Mouse (Mus musculus) CD4-positive, CD25-positive, alpha-beta regulatory T cell, adult 4 months (primary cell): Measurements from ENCODE around the gene Gnao1. TPM values are rescaled to one million over a fixed set of nuclear protein-coding genes. Genes with fewer than 3 reads are reported as not detected.

ENCODE experiments used
- ATAC-seq: one replicate; pipeline ENCODE4 v1.8.0; 2017
- polyA plus RNA-seq, 2 experiments: library from polyadenylated mRNA; unstranded; fragments of 100-300 nt; shearing (Covaris generic); gene quantifications; one replicate each; pipeline ENCODE4 v1.2.1; 2017

The Gnao1 gene
- polyA plus RNA-seq, result under 1 TPM in 1 of 2 experiments, not detected in 1; 0.43 TPM

DNA sequence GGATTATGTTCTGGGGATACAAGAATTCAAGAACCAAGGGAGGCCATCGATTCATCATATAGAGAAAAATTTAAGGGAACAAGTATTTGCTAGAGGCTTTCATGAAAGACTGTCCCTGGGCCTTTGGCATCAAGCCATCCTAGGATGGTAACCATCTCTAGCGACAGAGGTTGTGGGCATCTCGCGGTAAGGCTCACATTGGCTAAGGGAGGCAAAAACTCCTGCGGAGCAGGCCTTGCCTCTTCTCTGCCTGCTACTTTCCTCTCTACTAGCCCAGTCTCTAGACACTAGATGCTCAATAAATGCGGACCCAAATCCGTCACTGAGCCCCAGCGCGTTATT, at the start of gene Gnao1:
TSS of gene Gnao1 (plus strand) at position 281 of the 342 bp plus-strand sequence.
- ATAC-seq, result no peak

DNA sequence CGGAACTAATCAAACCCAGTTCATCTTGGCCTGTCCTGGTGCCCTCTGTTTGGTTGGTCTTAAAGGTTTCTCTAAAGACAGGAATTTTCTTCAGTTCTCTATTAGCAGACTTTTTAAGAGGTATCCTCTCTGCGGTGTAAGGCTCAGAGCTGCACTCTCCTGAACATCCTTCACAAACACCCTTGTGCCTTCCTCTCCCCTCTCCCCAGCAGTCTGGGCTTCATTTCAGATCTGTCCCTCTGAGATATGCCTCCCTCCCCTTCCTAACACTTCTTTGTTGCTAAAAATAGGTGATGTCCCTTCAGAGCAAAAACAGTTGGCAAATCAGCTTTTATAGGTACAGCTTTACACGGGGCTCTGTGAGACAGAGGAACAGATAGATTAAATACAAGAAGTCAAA, 32.2 kb upstream of the Gnao1 start:
- ATAC-seq, result no peak

DNA sequence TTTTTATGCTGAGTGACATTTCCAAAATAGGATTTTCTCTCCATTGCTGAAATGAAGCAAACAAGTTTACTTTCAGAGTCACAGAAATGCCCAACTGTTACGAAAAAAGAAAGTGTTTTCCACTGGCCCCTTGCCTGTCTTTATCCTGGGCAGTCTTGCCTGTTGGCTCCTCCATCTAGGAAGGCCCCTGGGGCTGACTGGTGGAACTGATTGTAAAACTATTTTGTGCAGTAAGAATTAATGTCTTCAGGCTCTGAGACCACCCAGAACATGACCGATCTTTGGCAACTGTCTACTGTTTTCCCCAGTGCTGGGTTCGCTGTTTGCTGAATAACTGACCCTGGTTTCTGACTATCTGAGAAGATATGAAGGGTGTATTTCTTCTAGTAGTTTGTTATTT, 540 bp upstream of the Gnao1 start:
- ATAC-seq, result no peak

DNA sequence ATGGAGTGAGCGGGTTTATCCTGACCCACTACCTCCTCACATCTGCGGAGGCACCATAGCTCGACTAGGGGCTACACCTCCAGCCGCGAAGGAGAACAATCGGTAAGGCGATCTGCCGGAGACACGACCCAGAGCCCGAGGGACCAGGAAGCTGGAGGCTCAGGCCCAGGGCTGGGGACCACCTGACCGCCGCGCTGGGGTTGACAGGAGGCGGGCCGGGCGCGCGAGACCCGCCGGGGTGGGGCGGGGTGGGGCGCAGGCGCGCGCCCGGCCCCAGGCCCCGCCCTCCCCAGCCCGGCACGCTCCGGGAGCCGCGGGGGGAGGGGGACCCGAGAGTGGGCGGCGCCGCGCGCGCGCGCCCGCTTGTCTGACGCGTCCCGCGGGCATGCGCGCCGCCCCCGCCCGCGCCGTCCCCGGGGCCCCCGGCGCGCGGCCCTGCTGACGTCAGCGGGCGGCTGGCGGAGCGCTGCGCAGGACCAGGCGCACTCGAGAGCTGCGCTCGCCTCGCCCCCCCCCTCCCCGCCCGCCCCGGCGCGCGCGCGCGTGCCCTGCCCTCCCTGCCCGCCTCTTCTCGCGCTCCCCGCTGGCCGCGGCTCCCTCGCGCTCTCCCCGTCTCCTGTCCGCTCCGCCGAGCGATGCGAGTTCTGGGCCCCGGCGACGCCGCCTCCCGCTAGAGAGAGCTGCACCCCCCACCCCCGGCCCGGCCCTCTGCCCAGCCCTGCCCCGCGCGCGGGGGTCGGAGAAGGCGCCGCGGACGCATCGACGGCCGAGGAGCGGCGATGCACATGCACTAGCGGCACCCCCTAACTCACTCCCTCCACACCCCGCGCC, 477 bp downstream of the Gnao1 start:
- ATAC-seq, result peak; percentile 32

DNA sequence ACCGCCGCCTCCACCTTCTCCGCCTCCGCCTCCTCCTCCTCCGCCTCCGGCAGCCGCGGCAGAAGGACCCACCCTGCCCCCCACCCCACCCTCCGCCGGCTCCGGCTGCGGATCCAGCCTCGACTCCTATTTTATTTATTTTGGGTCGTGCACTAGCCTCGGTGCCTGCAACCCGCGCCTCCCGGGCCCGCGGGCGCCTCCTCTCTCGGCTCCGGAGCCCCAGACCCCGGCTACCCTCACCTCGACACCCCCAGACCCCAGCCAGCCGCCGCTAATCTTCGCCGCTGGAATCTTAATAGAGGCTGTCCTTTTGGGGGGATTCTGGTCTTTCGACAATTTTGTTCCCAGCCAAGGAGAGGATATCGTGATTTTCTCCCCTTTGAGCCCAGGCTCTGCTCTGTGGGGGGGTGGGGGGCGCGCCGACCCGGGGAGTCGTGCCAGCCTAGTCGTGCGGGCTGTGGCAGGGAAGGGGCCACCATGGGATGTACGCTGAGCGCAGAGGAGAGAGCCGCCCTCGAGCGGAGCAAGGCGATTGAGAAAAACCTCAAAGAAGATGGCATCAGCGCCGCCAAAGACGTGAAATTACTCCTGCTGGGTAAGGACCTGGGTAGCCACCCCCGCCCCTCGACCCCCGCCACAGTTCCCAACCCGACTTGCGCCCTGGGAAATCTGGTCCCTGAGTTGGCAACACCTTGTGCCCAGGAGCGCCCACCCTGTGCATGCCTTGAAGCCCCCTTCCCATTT, 1.3 kb downstream of the Gnao1 start:
- no peak for ATAC-seq

DNA sequence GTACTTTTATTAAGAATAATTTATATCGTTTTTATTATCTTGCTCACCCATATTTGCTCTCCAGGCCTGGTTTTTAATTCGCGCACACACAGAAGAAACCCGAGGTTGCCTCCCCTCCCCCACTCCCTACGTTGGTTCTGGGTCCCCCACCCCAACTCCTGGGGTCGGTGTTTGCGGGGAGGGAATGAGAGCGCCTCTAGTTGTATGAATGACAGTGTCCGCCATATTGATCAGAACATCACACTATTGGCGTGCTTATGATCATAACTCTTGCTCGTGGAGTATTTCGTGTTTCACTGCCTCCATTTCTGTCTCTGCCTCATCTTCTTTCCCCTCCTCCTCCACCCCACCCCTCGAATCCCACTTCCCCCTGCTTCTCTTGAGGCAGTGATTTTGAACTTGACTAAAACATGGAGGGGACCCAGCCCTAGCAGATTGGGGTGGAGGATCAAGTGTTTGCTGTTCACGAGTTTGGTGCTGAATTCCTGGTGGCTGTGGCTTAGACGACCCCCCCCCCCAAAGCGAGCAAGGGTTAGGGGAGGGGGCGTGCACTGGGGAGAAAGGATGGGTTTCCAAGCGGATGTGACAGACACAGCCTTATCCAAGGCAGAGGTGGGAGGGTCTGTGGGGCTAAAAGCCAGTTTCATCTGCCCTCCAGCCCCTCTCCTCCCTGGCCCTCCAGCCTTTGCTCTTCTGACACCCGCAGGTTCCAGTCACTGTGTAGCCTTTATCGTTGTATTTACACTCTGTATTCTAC, 2.1 kb downstream of the Gnao1 start:
- no peak for ATAC-seq

DNA sequence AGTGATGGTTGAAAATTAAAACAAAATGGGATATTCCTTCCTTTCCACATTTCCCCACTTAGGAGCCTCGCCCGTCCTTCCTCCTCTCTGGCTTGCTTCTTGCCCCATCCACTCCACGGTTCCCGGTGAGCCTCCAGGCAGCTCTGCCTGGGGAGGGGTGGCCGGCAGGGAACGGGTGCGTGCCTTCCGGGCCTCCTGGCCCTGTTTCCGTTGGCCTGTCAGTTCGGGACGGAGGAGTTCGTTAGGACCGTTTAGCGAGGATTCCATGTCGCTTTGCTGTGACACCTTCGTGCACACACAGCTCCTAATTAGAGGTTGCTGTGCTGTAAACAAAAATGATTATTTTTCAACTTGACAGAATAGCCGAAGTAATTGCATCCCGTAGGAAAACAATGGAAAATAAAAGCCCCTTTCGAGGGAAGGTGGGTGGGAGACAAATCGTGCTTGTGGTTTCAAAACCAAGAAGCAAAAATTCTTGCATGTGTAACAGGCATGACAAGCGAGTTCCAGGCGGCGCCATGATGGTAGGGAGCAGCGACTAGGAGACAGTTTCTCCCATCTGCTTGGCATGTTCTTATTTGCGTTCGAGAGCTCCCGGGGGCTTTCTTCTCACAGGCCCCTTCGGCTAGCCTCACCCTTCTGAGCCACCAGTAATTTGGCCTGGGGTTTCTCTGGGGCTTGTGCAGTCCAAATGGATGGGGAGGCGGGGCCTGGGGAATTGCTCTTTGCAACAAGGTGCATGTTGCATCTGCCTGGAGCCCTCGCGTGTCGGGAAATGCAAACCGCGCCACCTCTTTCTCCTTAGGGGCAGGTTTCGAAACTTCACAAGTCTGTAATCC, 3.0 kb downstream of the Gnao1 start:
- ATAC-seq, result no peak

DNA sequence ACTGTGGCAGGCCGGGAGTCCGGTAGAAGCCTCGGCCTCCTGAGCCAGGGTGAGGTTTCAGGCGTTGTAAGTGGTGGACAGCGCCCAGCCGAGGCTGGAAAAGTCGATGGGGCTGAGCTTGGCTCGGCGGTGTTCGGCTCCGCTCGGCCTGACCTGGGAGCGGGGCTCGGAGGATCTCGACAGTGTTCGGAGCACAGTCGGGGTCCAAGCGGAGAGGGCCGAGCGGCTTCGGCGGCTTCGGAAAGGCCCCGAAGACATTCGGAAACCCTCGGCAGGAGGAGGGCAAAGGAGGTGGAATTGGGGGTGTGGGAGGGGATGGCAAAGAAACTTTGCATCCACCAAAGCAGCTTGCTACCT, 3.6 kb downstream of the Gnao1 start:
- ATAC-seq, result no peak

DNA sequence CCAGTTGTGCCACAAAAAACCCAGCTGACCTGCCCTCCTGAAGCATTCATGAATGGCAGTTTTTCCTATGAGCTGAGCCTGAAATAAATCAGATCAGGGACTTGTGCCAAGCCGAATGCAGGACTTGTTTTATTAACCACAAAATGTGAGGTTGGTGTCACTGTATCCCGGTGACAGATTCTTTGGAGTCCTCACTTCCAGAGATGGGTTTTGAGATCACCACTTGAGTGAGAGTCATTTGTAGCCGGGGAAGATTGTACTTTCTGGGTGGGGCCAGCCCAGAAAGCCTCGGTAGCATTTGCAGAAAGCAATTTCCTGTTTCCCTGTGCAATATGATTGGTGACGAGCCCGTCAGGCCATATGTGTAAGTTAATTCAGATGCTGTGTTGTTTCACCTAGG, 4.5 kb downstream of the Gnao1 start:
- ATAC-seq, result no peak

DNA sequence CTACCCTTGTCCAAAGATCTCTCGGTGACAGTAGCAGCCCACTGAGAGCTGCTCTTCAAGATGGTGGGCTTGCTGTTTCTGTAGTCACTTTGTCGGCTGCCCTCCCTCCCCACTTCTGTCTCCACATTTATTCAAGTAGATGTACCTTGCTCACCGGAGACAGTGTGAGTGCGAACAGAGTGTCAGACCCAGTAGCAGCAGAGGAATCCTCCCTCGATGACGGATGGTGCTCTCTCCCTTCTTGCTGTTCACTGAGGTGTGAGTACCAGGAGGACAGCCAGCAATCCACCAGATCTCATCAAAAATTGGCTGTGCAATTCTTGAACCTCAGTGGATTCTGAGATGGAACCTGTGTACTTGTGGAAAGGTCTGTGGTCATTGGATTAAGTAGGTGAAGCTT, 6.5 kb downstream of the Gnao1 start:
- ATAC-seq, result no peak

DNA sequence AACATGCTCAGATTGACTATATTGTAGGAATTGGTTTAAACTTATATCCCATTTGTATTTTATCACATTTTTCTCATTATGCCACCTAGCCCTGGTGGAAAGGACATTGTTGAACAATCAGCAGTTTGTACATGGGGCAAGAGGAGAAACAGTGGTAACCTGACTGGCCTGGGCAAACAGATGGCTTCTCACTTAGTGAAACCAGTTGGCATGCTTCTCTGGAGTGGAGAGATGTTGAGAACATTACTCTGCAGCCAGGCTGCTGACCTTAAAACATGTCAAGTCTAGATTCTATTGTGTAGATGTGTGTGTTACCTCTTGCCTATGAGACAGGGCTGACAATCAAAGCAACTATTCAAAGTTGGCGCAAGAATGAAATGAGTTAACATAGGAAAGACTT, 7.6 kb downstream of the Gnao1 start:
- ATAC-seq, result no peak

DNA sequence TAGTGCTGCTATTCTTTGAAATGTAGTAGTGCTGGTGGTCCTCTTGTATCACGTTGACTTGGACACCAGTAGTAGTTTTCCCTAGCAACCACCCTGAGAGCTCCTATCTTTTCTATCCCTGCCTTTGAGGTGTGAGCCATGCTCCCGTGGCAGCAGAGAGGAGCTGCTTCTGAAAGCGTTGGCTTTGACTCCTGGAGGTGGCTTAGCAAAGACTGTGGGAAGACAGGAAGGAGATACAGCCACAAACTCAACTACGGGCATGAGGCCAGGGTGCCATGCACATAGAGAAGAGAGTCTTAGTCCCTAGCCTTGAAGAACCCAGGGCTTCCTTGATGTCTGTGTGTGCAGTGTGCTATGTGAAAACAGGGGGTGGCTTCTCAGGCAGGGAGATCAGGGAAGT, 10.2 kb downstream of the Gnao1 start:
- ATAC-seq, result no peak

DNA sequence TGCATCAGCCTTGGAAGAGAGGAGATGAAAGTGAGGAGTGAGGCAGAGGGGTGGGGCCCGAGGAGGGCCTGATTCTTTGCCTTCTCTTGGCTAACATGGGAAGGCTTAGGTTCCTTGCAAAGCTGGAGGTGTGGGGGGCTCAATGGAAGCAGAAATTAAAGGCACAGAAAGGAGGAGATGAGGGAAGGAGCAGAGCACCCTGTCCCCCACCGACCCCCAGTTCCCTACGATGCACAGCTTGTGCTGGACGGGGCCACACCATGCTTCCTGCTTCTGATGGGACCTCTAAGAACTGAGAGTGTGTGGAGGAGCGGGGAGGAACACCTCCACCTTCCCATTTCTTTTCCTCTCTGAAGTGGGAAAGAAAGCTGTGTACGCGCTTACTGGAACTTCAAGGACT, 11.6 kb downstream of the Gnao1 start:
- ATAC-seq, result no peak

DNA sequence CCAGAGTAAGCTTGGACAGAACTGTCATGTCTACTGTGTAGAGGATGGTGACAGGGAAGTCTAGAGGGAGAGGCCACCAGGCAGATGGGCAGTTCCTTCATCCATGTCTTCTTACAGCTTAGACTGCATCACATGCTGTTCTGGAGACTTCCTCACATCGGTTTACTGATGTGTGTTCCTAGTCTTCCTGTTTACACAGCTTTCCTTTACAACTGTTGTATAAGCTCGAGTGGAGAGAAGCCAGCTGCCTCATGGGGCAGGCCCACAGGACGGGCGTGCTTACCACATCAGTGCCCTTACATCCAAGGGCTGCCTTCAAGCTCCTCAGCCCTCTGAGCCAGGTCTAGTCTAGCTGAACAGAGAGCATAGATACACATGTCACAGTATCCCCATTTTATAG, 15.6 kb downstream of the Gnao1 start:
- no peak for ATAC-seq

DNA sequence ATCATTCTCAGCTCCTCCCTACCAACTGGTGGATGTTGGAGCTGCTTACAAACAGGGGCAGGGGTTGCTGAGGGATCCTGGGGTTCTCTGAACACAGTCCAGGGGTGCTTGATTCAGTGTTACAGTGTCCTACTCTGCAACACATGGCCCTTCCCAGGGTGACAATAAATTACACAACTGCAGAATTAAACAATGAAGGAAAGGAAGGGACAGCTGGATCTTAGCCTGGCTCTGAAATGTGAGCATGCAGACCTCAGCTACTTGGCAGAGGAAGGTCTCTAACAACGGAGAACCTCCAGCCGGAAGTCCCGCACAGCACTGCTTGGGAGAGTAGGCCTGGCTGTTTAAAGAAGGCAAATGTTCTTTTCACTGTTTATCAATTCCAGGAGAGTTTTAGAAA, 20.9 kb downstream of the Gnao1 start:
- ATAC-seq, result no peak

DNA sequence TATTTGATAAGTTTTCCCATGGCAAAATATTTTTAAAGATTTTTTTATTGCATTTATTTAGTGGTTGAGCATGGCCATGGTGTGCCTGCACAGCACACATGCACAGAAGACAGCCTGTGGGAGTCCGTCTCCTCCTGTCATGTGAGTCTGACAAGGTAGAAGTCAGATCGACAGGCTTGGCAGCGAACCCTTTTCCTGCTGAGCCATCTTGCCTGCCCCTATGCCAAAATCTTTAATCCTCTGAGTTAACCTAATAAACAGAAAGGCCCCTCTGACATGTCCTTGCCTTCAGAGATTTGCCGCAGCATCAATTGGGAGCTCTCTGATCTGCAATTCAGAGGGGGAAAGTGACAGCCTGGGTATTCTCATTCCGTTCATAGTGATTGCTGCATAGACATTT, 26.0 kb downstream of the Gnao1 start:
- no peak for ATAC-seq

DNA sequence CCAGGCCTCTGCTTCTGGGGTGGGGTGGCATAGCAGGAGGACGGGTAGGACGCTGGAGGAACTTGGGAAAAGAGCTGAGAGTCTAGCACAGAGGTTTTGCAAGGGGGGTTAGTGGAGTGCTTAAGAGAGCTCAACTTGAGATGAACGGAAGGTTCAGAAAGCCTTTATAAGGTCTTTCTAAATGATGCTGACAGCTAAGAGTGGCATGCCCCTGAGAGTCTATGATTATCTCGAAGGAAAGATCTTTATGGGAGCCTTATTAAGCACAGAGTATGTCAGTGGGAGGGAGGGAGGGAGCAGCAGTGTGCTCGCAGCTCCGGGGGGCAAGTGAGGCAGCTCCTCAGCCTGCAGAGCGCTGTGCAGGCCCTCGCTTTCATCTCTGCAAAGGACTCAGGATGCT, 29.3 kb downstream of the Gnao1 start:
- ATAC-seq, result no peak

DNA sequence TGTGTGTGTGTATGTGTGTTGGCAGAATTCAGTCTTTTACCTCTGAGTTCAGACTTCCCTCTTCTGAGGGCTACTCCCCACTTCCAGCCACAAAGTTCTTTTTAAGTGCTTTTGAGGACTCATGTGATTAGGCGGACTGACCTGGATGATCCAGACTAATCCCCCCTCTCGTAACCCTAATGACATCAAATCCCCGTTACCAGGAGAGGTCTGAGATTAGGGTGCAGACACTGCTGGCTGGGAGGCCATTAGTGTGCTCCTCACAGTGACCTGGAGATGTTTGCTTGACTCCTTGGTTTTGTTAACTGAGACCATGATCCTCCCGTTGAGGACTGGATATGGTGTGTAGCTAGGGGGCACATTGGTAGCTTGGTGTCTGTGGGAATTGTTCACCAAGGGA, 30.7 kb downstream of the Gnao1 start:
- ATAC-seq, result no peak

DNA sequence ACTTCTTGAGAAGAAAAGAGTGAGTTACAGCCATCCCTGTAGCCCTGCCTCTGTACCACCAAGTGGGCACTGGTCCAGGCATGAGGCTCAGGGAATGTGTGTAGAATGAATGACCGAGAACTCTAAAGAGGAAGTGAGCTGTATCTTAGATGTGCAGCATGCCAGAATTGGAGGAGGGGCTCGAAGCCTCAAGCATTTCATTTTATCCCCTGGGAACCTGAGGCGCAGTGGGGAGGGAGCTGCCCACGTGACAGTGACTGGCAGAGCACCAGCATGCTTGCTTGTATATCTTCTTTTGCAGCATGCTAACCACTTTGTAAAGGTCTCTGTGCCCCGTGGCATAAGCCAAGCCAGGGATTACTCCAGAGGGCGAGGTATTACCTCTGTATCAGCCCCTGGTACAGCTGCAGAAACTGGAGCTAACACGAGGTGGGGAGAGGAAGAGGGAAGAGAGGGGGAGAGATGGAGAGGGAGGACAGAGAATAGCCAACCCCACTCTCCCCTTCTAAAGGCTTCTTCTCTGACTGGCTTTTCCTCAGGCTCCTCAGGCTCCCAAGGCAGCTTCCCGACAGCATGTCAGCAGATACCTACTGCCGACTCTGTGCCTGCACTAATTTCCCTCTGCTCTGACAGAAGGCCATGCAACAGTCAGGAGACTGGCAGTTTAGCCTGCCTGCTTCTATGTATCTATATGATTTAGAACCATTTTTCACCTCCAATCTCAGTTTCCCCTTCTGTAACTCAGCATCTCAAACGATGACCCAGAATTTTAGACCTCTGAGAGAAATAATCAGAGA, 31.4 kb downstream of the Gnao1 start:
- no peak for ATAC-seq

DNA sequence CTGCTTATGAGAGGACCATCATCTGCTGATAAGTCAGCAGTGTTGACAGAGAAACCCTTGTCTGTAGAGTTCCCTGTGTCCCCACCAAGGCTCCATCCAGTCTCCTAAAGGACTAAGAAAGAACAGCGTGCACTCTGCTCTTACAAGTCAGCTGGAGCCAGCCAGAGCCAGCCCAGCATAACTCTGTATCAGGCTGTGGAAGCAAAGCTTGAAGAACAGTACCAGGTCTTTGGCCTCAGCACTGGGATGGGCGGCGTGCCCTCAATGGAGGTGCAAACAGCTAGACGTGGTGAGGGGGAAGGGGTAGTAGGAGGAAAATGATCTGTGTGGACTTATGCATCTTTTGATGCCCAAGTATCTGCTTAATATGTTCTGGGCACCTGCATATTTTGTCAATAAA, 32.8 kb downstream of the Gnao1 start:
- no peak for ATAC-seq

DNA sequence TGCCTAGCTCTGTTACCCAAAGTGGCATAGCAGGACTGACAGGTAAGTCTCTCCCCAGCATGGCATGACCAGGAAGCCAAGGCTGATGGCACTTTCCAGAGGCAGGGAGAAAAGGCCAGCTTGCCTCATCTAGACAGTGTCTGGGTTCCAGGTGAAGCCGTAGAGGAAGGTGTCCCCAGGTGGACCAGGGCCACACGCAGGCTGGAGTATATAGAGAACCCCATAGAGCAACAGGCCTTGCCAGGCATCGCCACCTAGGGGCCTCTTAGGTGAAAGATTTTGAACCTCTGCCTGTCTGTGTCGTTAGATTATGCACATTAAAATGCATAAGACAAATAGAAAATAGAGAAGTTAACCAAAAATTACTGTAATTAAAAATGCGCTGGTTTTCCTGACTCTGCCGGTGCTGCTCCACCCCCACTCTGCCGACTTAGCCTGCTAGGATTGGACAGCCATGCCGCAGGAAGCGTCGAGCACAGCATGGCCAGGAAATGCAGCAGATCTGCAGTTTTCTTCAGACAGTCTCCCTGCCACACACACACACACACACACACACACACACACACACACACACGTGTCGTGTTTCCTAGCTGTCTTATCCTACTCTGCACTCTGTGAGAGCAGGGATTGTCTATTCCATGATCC, 34.2 kb downstream of the Gnao1 start:
- ATAC-seq, result no peak
